Mouse (Mus musculus) myocyte (in vitro differentiated cells): Measurements from ENCODE around the gene Nmnat1.

Source experiments
- E2F4 ChIP-seq: IDR thresholded peaks from one replicate; pipeline ENCODE4 v1.6.1; 2011; ENCODE audit warnings: mild to moderate bottlenecking, control low read depth, moderate library complexity; ENCODE audit not compliant: insufficient read depth
- MYOG ChIP-seq, 3 experiments: IDR thresholded peaks; one replicate each; pipeline ENCODE4 v1.6.1; 2011; ENCODE audit warnings: control low read depth in 2 of 3, low read depth in 2 of 3, mild to moderate bottlenecking in 2 of 3; ENCODE audit not compliant: insufficient read length in 2 of 3, control insufficient read depth in 1 of 3, insufficient read depth in 1 of 3
- POLR2A ChIP-seq: IDR thresholded peaks from one replicate; pipeline ENCODE4 v1.6.1; 2011; ENCODE audit warnings: low read depth, mild to moderate bottlenecking, control low read depth, moderate library complexity; ENCODE audit not compliant: insufficient read length
- POLR2AphosphoS2 ChIP-seq: IDR thresholded peaks from one replicate; pipeline ENCODE4 v1.6.1; 2011; ENCODE audit warnings: low read depth, control low read depth; ENCODE audit not compliant: insufficient read length
- TCF12 ChIP-seq: IDR thresholded peaks from one replicate; pipeline ENCODE4 v1.6.1; 2011; ENCODE audit warnings: mild to moderate bottlenecking, control low read depth; ENCODE audit not compliant: poor library complexity, insufficient read depth, severe bottlenecking
- USF1 ChIP-seq: IDR thresholded peaks from one replicate; pipeline ENCODE4 v1.6.1; 2011; ENCODE audit warnings: low read depth, mild to moderate bottlenecking, control low read depth, moderate library complexity

DNA sequence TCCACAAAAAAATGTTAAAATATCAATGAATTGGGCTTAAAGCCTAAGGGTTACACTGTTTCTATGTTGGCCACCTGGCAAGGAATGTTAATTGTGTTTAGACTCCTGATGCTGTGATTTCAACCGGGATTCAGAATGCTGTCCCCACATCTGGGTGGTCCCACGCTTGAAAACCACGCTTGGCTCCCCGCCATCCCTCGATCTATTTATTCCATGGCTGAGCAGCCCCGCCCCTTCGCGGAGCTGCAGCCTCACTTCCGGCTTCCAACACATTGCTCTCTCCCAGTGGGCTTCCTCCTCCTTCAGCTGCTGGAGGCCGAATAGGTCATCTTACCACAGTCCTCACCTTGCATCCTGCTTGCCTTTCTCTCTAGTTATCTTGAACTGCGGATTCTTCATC, 39.1 kb downstream of the Nmnat1 start:
- TF ChIP-seq POLR2A (no peak), E2F4 (no peak), TCF12 (no peak), POLR2AphosphoS2 (no peak), MYOG (IDR thresholded peaks at IDR 0.05; ENCODE audit: control insufficient read depth in 1 of 3, insufficient read depth in 1 of 3, insufficient read length in 2 of 3, low read depth in 2 of 3) (no peak), USF1 (no peak)
